Mouse (Mus musculus): Measurements from ENCODE around the gene Prr13. TPM values are rescaled to one million over a fixed set of nuclear protein-coding genes. Genes with fewer than 3 reads are reported as not detected.
A peak's percentile ranks its signal among the peaks of the same experiment; 100 is the strongest.

Gene Prr13
- polyA plus RNA-seq, 1 experiment from 2014 or later, result 88.6 TPM

- DNase-seq (ENCODE audit: low spot score) (no peak), ATAC-seq (ENCODE audit: insufficient read depth, low FRiP score, low TSS enrichment) (no peak)
- H3K4me3 ChIP-seq (ENCODE audit: low read depth, low read length), result no peak overlapping the region
- H3K27ac ChIP-seq (ENCODE audit: low read depth, low read length), result no peak overlapping the region
- no peaks in the 10 kb centered on the region for H3K27me3 ChIP-seq (ENCODE audit: control insufficient read depth, insufficient read depth, low read length)
- WGBS, result 90% methylated on average over 9 of the region's 9 CpGs
- peaks cover 31% of the 10 kb centered on the region for H3K36me3 ChIP-seq (ENCODE audit: control insufficient read depth, insufficient read depth, low read length)
- no peak overlapping the region for H3K4me2 ChIP-seq (ENCODE audit: low read depth)
- H3K9me3 ChIP-seq (ENCODE audit: control insufficient read depth, low read length), result no peaks in the 10 kb centered on the region
- H3K4me1 ChIP-seq (ENCODE audit: control insufficient read depth, insufficient read depth, low read length), result no peaks in the 10 kb centered on the region
- H3K9ac ChIP-seq (ENCODE audit: low read length), result no peak overlapping the region
These were observed 45.3 kb downstream of the Prr13 start for GRCm38 (mm10) chr15:102503924-102504782.

GRCm38 (mm10) chr15:102505073-102505769, 46.4 kb downstream of the Prr13 start:
- Histone ChIP-seq H3K4me1 (ENCODE audit: control insufficient read depth, insufficient read depth, low read length) (peaks cover 5% of the 10 kb centered on the region; the same call in 1 of the 2 replicates), H3K9ac (ENCODE audit: low read length) (no peak overlapping the region), H3K27me3 (ENCODE audit: control insufficient read depth, insufficient read depth, low read length) (no peaks in the 10 kb centered on the region), H3K4me3 (ENCODE audit: low read depth, low read length) (no peak overlapping the region), H3K27ac (ENCODE audit: low read depth, low read length) (no peak overlapping the region), H3K4me2 (ENCODE audit: low read depth) (no peak overlapping the region), H3K9me3 (ENCODE audit: control insufficient read depth, low read length) (no peaks in the 10 kb centered on the region), H3K36me3 (ENCODE audit: control insufficient read depth, insufficient read depth, low read length) (peaks cover 26% of the 10 kb centered on the region)
- no peak for DNase-seq (ENCODE audit: low spot score)
- ATAC-seq (ENCODE audit: insufficient read depth, low FRiP score, low TSS enrichment), result no peak
- WGBS, result 79% methylated on average over 12 of the region's 12 CpGs

- ATAC-seq (ENCODE audit: insufficient read depth, low FRiP score, low TSS enrichment) (no peak), DNase-seq (ENCODE audit: low spot score) (no peak)
- Histone ChIP-seq H3K27ac (ENCODE audit: low read depth, low read length) (no peak overlapping the region), H3K4me2 (ENCODE audit: low read depth) (no peak overlapping the region), H3K9ac (ENCODE audit: low read length) (no peak overlapping the region), H3K9me3 (ENCODE audit: control insufficient read depth, low read length) (no peaks in the 10 kb centered on the region), H3K27me3 (ENCODE audit: control insufficient read depth, insufficient read depth, low read length) (no peaks in the 10 kb centered on the region), H3K4me3 (ENCODE audit: low read depth, low read length) (no peak overlapping the region), H3K4me1 (ENCODE audit: control insufficient read depth, insufficient read depth, low read length) (peaks cover 7% of the 10 kb centered on the region), H3K36me3 (ENCODE audit: control insufficient read depth, insufficient read depth, low read length) (peaks cover 19% of the 10 kb centered on the region)
- 89% methylated on average over 9 of the region's 9 CpGs for WGBS
These were observed 47.1 kb downstream of the Prr13 start for GRCm38 (mm10) chr15:102505770-102506463.

- Histone ChIP-seq H3K4me3 (ENCODE audit: low read depth, low read length) (no peak overlapping the region), H3K27ac (ENCODE audit: low read depth, low read length) (no peak overlapping the region), H3K9ac (ENCODE audit: low read length) (no peak overlapping the region), H3K4me1 (ENCODE audit: control insufficient read depth, insufficient read depth, low read length) (peaks cover 12% of the 10 kb centered on the region), H3K4me2 (ENCODE audit: low read depth) (no peak overlapping the region), H3K27me3 (ENCODE audit: control insufficient read depth, insufficient read depth, low read length) (no peaks in the 10 kb centered on the region), H3K9me3 (ENCODE audit: control insufficient read depth, low read length) (no peaks in the 10 kb centered on the region), H3K36me3 (ENCODE audit: control insufficient read depth, insufficient read depth, low read length) (peaks cover 15% of the 10 kb centered on the region)
- no peak for DNase-seq (ENCODE audit: low spot score)
- 66% methylated on average over 2 of the region's 2 CpGs for WGBS
- no peak for ATAC-seq (ENCODE audit: insufficient read depth, low FRiP score, low TSS enrichment)
These were observed 47.6 kb downstream of the Prr13 start for GRCm38 (mm10) chr15:102506464-102506830.

GRCm38 (mm10) chr15:102506864-102507263, 48.0 kb downstream of the Prr13 start:
- H3K27me3 ChIP-seq (ENCODE audit: control insufficient read depth, insufficient read depth, low read length), result no peaks in the 10 kb centered on the region
- H3K4me3 ChIP-seq (ENCODE audit: low read depth, low read length), result no peak overlapping the region
- DNase-seq (ENCODE audit: low spot score) (no peak), ATAC-seq (ENCODE audit: insufficient read depth, low FRiP score, low TSS enrichment) (no peak)
- H3K9ac ChIP-seq (ENCODE audit: low read length), result no peak overlapping the region
- peaks cover 17% of the 10 kb centered on the region for H3K4me1 ChIP-seq (ENCODE audit: control insufficient read depth, insufficient read depth, low read length)
- H3K4me2 ChIP-seq (ENCODE audit: low read depth), result no peak overlapping the region
- H3K27ac ChIP-seq (ENCODE audit: low read depth, low read length), result no peak overlapping the region
- WGBS, result 94% methylated on average over 1 of the region's 1 CpGs
- no peaks in the 10 kb centered on the region for H3K9me3 ChIP-seq (ENCODE audit: control insufficient read depth, low read length)
- H3K36me3 ChIP-seq (ENCODE audit: control insufficient read depth, insufficient read depth, low read length), result peaks cover 15% of the 10 kb centered on the region

GRCm38 (mm10) chr15:102507561-102507960, 48.7 kb downstream of the Prr13 start:
- no peaks in the 10 kb centered on the region for H3K27me3 ChIP-seq (ENCODE audit: control insufficient read depth, insufficient read depth, low read length)
- H3K4me2 ChIP-seq (ENCODE audit: low read depth), result no peak overlapping the region
- no peak overlapping the region for H3K9ac ChIP-seq (ENCODE audit: low read length)
- H3K36me3 ChIP-seq (ENCODE audit: control insufficient read depth, insufficient read depth, low read length), result peaks cover 13% of the 10 kb centered on the region
- H3K9me3 ChIP-seq (ENCODE audit: control insufficient read depth, low read length), result no peaks in the 10 kb centered on the region
- ATAC-seq (ENCODE audit: insufficient read depth, low FRiP score, low TSS enrichment), result no peak
- H3K4me3 ChIP-seq (ENCODE audit: low read depth, low read length), result no peak overlapping the region
- peaks cover 24% of the 10 kb centered on the region for H3K4me1 ChIP-seq (ENCODE audit: control insufficient read depth, insufficient read depth, low read length)
- no peak overlapping the region for H3K27ac ChIP-seq (ENCODE audit: low read depth, low read length)
- no peak for DNase-seq (ENCODE audit: low spot score)

GRCm38 (mm10) chr15:102508336-102508735, 49.5 kb downstream of the Prr13 start:
- H3K27me3 ChIP-seq (ENCODE audit: control insufficient read depth, insufficient read depth, low read length), result no peaks in the 10 kb centered on the region
- H3K36me3 ChIP-seq (ENCODE audit: control insufficient read depth, insufficient read depth, low read length), result peaks cover 12% of the 10 kb centered on the region
- ATAC-seq (ENCODE audit: insufficient read depth, low FRiP score, low TSS enrichment) (no peak), DNase-seq (ENCODE audit: low spot score) (no peak)
- no peak overlapping the region for H3K9ac ChIP-seq (ENCODE audit: low read length)
- H3K4me3 ChIP-seq (ENCODE audit: low read depth, low read length), result no peak overlapping the region
- no peak overlapping the region for H3K4me2 ChIP-seq (ENCODE audit: low read depth)
- H3K4me1 ChIP-seq (ENCODE audit: control insufficient read depth, insufficient read depth, low read length), result peaks cover 28% of the 10 kb centered on the region
- no peak overlapping the region for H3K27ac ChIP-seq (ENCODE audit: low read depth, low read length)
- WGBS, result 88% methylated on average over 3 of the region's 3 CpGs
- H3K9me3 ChIP-seq (ENCODE audit: control insufficient read depth, low read length), result no peaks in the 10 kb centered on the region

- Histone ChIP-seq H3K9me3 (ENCODE audit: control insufficient read depth, low read length) (no peaks in the 10 kb centered on the region), H3K4me1 (ENCODE audit: control insufficient read depth, insufficient read depth, low read length) (peaks cover 28% of the 10 kb centered on the region), H3K4me2 (ENCODE audit: low read depth) (peak overlapping the region; percentile 96), H3K4me3 (ENCODE audit: low read depth, low read length) (peak overlapping the region; percentile 61), H3K36me3 (ENCODE audit: control insufficient read depth, insufficient read depth, low read length) (no peaks in the 10 kb centered on the region), H3K27me3 (ENCODE audit: control insufficient read depth, insufficient read depth, low read length) (no peaks in the 10 kb centered on the region), H3K9ac (ENCODE audit: low read length) (peak overlapping the region; percentile 71), H3K27ac (ENCODE audit: low read depth, low read length) (peak overlapping the region; percentile 78)
- ATAC-seq (ENCODE audit: insufficient read depth, low FRiP score, low TSS enrichment), result peak; percentile 61
- WGBS, result 7% methylated on average over 9 of the region's 9 CpGs
- DNase-seq (ENCODE audit: low spot score), result no peak
These were observed 51.3 kb downstream of the Prr13 start for GRCm38 (mm10) chr15:102510110-102510509.

Measured in neural tube, embryonic 11.5 days (tissue).